ENCODE assay signal across 13 mouse cellular contexts in the genomic region with DNA sequence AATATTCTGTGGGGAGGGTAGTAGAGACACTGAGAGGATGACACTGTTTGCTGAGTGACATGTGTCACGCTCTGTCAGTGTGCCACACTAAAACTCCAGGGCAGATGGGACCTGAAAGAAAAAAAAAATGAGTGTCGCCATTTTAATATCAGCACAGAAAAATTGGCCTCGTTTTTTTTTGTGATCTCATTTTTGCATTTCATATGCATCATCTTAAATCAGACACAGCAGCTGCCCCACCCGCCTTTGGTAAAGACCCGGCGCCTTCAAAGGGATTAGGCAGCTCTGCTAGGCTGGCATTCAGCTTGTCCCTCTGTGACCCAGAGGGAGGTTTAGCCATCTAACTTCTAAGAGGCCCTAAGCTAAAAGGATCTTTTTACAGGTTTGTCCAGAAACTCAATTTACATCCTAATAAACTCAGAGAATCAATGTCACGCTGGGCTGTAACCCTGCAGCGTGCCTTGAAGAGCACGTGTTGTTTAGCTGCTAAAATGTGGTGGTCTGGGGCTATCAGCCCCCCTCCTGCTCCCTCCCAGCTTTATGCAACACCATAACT.
A peak's percentile ranks its signal among the peaks of the same experiment; 100 is the strongest.
DNase-seq lines count a peak whose midpoint lies in the region; ATAC-seq and TF ChIP-seq lines count a peak whose summit lies in the region.
"Had no signal": no experiment of that assay in that cellular context is flagged by ENCODE, and none has a peak within 500 bp of the region (broad histone marks: within the 10 kb centered on the region; RNA-seq: fewer than 3 reads in every experiment).

No protein-coding gene starts in this region.

- H3K9ac ChIP-seq in kidney, postnatal 0 days (ENCODE audit: low read depth, low read length): no peak overlapping the region
- no peak overlapping the region for H3K9ac ChIP-seq in embryonic facial prominence, embryonic 14.5 days (ENCODE audit: low read depth, low read length)
- H3K9ac ChIP-seq in limb, embryonic 14.5 days (ENCODE audit: low read depth, low read length, severe bottlenecking): no peak overlapping the region
- H3K9ac ChIP-seq: intestine, embryonic 15.5 days had no signal

- H3K27me3 ChIP-seq in kidney, postnatal 0 days (ENCODE audit: insufficient read depth, low read length): no peaks in the 10 kb centered on the region
- H3K27me3 ChIP-seq in embryonic facial prominence, embryonic 14.5 days (replicated peaks; ENCODE audit: control insufficient read depth, insufficient read depth, low read length): no peaks in the 10 kb centered on the region
- no peaks in the 10 kb centered on the region for H3K27me3 ChIP-seq in limb, embryonic 14.5 days (ENCODE audit: control insufficient read depth, insufficient read depth, low read length)
- H3K27me3 ChIP-seq: intestine, embryonic 15.5 days; megakaryocyte, embryonic 14.5 days had no signal

- H3K4me1 ChIP-seq in kidney, postnatal 0 days (replicated peaks; ENCODE audit: insufficient read depth, low read length): peaks cover 17% of the 10 kb centered on the region
- H3K4me1 ChIP-seq in embryonic facial prominence, embryonic 14.5 days (ENCODE audit: control insufficient read depth, insufficient read depth, low read length): peaks cover 17% of the 10 kb centered on the region
- H3K4me1 ChIP-seq in limb, embryonic 14.5 days (ENCODE audit: control insufficient read depth, insufficient read depth, low read length): peaks cover 16% of the 10 kb centered on the region
- H3K4me1 ChIP-seq: megakaryocyte, embryonic 14.5 days had no signal

- TF ChIP-seq POLR2A in limb, embryonic 14.5 days (IDR thresholded peaks at IDR 0.05; ENCODE audit: borderline replicate concordance, extremely low read depth, insufficient read depth, insufficient read length): no peak

- no peaks in the 10 kb centered on the region for H3K36me3 ChIP-seq in kidney, postnatal 0 days (ENCODE audit: insufficient read depth, low read length)
- H3K36me3 ChIP-seq in embryonic facial prominence, embryonic 14.5 days (ENCODE audit: control insufficient read depth, insufficient read depth, low read length): no peaks in the 10 kb centered on the region
- H3K36me3 ChIP-seq in limb, embryonic 14.5 days (ENCODE audit: control insufficient read depth, insufficient read depth, low read length): no peaks in the 10 kb centered on the region
- H3K36me3 ChIP-seq: intestine, embryonic 15.5 days had no signal

- no peak overlapping the region for H3K27ac ChIP-seq in kidney, postnatal 0 days
- H3K27ac ChIP-seq in embryonic facial prominence, embryonic 14.5 days (replicated peaks; ENCODE audit: low read depth, low read length): no peak overlapping the region
- no peak overlapping the region for H3K27ac ChIP-seq in limb, embryonic 14.5 days (replicated peaks; ENCODE audit: low read depth, low read length)
- H3K27ac ChIP-seq: intestine, embryonic 15.5 days had no signal

- TF ChIP-seq CTCF in kidney, postnatal 0 days (IDR thresholded peaks at IDR 0.05; ENCODE audit: low read depth): no peak

- ATAC-seq in kidney, postnatal 0 days (replicated peaks; ENCODE audit: low FRiP score, low read depth): no peak
- peak; percentile 37; the same call in 1 of the 2 replicates for ATAC-seq in embryonic facial prominence, embryonic 14.5 days (ENCODE audit: low read depth)
- ATAC-seq in limb, embryonic 14.5 days (ENCODE audit: low FRiP score, low read depth): peak; percentile 32; the same call in 1 of the 2 replicates
- ATAC-seq: intestine, embryonic 15.5 days had no signal

- 33% methylated on average over 9 of the region's 9 CpGs for WGBS in kidney, postnatal 0 days
- 21% methylated on average over 9 of the region's 9 CpGs for WGBS in embryonic facial prominence, embryonic 14.5 days
- WGBS in limb, embryonic 14.5 days: 18% methylated on average over 9 of the region's 9 CpGs

- H3K4me2 ChIP-seq in kidney, postnatal 0 days (ENCODE audit: low read length): no peak overlapping the region
- no peak overlapping the region for H3K4me2 ChIP-seq in embryonic facial prominence, embryonic 14.5 days (ENCODE audit: low read depth, low read length)
- H3K4me2 ChIP-seq in limb, embryonic 14.5 days (replicated peaks; ENCODE audit: low read depth, low read length, severe bottlenecking): no peak overlapping the region
- H3K4me2 ChIP-seq: intestine, embryonic 15.5 days; liver, embryonic 11.5 days had no signal

- no peaks in the 10 kb centered on the region for H3K9me3 ChIP-seq in kidney, postnatal 0 days (replicated peaks; ENCODE audit: low read length)
- no peaks in the 10 kb centered on the region; the same call in 1 of the 2 replicates for H3K9me3 ChIP-seq in embryonic facial prominence, embryonic 14.5 days (ENCODE audit: control insufficient read depth, low read length)
- H3K9me3 ChIP-seq in limb, embryonic 14.5 days (ENCODE audit: control insufficient read depth, low read length): no peaks in the 10 kb centered on the region
- H3K9me3 ChIP-seq: intestine, embryonic 15.5 days; megakaryocyte, embryonic 14.5 days had no signal

- DNase-seq in embryo, embryonic 10.5 days (ENCODE audit: low spot score): peak; percentile 47
- no peak for DNase-seq in embryo, embryonic 11 days
- peak; percentile 51 for DNase-seq in kidney, postnatal 0 days (ENCODE audit: low spot score)
- no peak for DNase-seq in kidney, adult 18-20 months
- DNase-seq in embryonic facial prominence, embryonic 14.5 days (ENCODE audit: low spot score): peak; percentile 78
- no peak for DNase-seq in limb, embryonic 14.5 days (ENCODE audit: low spot score)
- no peak for DNase-seq in testis, postnatal 10 days (ENCODE audit: low spot score)
- no peak for DNase-seq in spleen, postnatal 10 days (ENCODE audit: low spot score in 2 of 2)
- DNase-seq: adrenal gland, adult 8-10 months; cerebellum, adult 11 months had no signal

- H3K4me3 ChIP-seq in kidney, postnatal 0 days (replicated peaks; ENCODE audit: low read depth, low read length): no peak overlapping the region
- H3K4me3 ChIP-seq in embryonic facial prominence, embryonic 14.5 days (ENCODE audit: low read depth, low read length): no peak overlapping the region
- no peak overlapping the region for H3K4me3 ChIP-seq in limb, embryonic 14.5 days (replicated peaks; ENCODE audit: low read length)
- H3K4me3 ChIP-seq: intestine, embryonic 15.5 days; megakaryocyte, embryonic 14.5 days had no signal

Comparison
In these comparisons a context has a peak if more than half of its experiments do, and no peak if none do; other contexts are left out.
1. DNase-seq: peak in embryo, embryonic 10.5 days (single experiment), kidney, postnatal 0 days (single experiment) and embryonic facial prominence, embryonic 14.5 days (single experiment); none in embryo, embryonic 11 days (single experiment), kidney, adult 18-20 months (single experiment), limb, embryonic 14.5 days (single experiment), testis, postnatal 10 days (single experiment) and spleen, postnatal 10 days (0 of 2).